Mouse (Mus musculus) kidney, adult 18-20 months (tissue): ENCODE results near the gene Mfge8.

Source experiments
- DNase-seq: peaks from one replicate; pipeline ENCODE4 v3.0.0; 2021

Mfge8 gene

GRCm38 (mm10) chr7:79129883-79130282, 19.0 kb downstream of the Mfge8 start:
- no peak for DNase-seq

- no peak for DNase-seq
Measured at GRCm38 (mm10) chr7:79123465-79123864, 25.4 kb downstream of the Mfge8 start.

GRCm38 (mm10) chr7:79113848-79114247, 35.0 kb downstream of the Mfge8 start:
- no peak for DNase-seq

- no peak for DNase-seq
Measured at GRCm38 (mm10) chr7:79096492-79096891, 52.4 kb downstream of the Mfge8 start.

- peak; percentile 19 for DNase-seq
Measured at GRCm38 (mm10) chr7:79089111-79089510, 59.7 kb downstream of the Mfge8 start.
